Mouse (Mus musculus) myocyte (in vitro differentiated cells): ENCODE measurements around the gene Ldlr.

ENCODE experiments used
- E2F4 ChIP-seq: IDR thresholded peaks from one replicate; pipeline ENCODE4 v1.6.1; 2011; ENCODE audit warnings: mild to moderate bottlenecking, control low read depth, moderate library complexity; ENCODE audit not compliant: insufficient read depth
- MAX ChIP-seq: IDR thresholded peaks from one replicate; pipeline ENCODE4 v1.6.1; 2011; ENCODE audit warnings: low read depth, mild to moderate bottlenecking, control low read depth
- MYOD1 ChIP-seq, 3 experiments: IDR thresholded peaks; one replicate each; pipeline ENCODE4 v1.6.1; 2011; ENCODE audit warnings: control low read depth in 2 of 3, low read depth in 2 of 3, mild to moderate bottlenecking in 2 of 3, moderate library complexity in 1 of 3; ENCODE audit not compliant: insufficient read length in 2 of 3, control insufficient read depth in 1 of 3
- MYOG ChIP-seq, 3 experiments: IDR thresholded peaks; one replicate each; pipeline ENCODE4 v1.6.1; 2011; ENCODE audit warnings: control low read depth in 2 of 3, low read depth in 2 of 3, mild to moderate bottlenecking in 2 of 3; ENCODE audit not compliant: insufficient read length in 2 of 3, control insufficient read depth in 1 of 3, insufficient read depth in 1 of 3
- POLR2A ChIP-seq: IDR thresholded peaks from one replicate; pipeline ENCODE4 v1.6.1; 2011; ENCODE audit warnings: low read depth, mild to moderate bottlenecking, control low read depth, moderate library complexity; ENCODE audit not compliant: insufficient read length
- POLR2AphosphoS2 ChIP-seq: IDR thresholded peaks from one replicate; pipeline ENCODE4 v1.6.1; 2011; ENCODE audit warnings: low read depth, control low read depth; ENCODE audit not compliant: insufficient read length
- REST ChIP-seq: IDR thresholded peaks from one replicate; pipeline ENCODE4 v1.6.1; 2011; ENCODE audit warnings: mild to moderate bottlenecking, control low read depth, moderate library complexity; ENCODE audit not compliant: insufficient read depth, insufficient read length
- SRF ChIP-seq: IDR thresholded peaks from one replicate; pipeline ENCODE4 v1.6.1; 2011; ENCODE audit warnings: low read depth; ENCODE audit not compliant: control insufficient read depth, insufficient read length
- TCF12 ChIP-seq: IDR thresholded peaks from one replicate; pipeline ENCODE4 v1.6.1; 2011; ENCODE audit warnings: mild to moderate bottlenecking, control low read depth; ENCODE audit not compliant: poor library complexity, insufficient read depth, severe bottlenecking
- TCF3 ChIP-seq: IDR thresholded peaks from one replicate; pipeline ENCODE4 v1.6.1; 2011; ENCODE audit warnings: low read depth, control low read depth; ENCODE audit not compliant: insufficient read length
- USF1 ChIP-seq: IDR thresholded peaks from one replicate; pipeline ENCODE4 v1.6.1; 2011; ENCODE audit warnings: low read depth, mild to moderate bottlenecking, control low read depth, moderate library complexity

GRCm38 (mm10) chr9:21690031-21690430 lies 33.3 kb upstream of the Ldlr start:
- TF ChIP-seq POLR2A (no peak), MYOG (IDR thresholded peaks at IDR 0.05; ENCODE audit: control insufficient read depth in 1 of 3, insufficient read depth in 1 of 3, insufficient read length in 2 of 3, low read depth in 2 of 3) (no peak), TCF3 (no peak), MYOD1 (IDR thresholded peaks at IDR 0.05; ENCODE audit: control insufficient read depth in 1 of 3, insufficient read length in 2 of 3, low read depth in 2 of 3) (no peak), USF1 (no peak), TCF12 (no peak), E2F4 (no peak), POLR2AphosphoS2 (no peak), MAX (no peak), REST (no peak), SRF (no peak)
